Mouse (Mus musculus) heart, postnatal 10 days (tissue): Measurements from ENCODE around the gene Polr3e. TPM values are rescaled to one million over a fixed set of nuclear protein-coding genes. Genes with fewer than 3 reads are reported as not detected.
"Not testable (repeated sequence)": the region's sequence is repeated elsewhere in the genome, so short reads cannot be mapped to it uniquely, and the experiment has no call there.

ENCODE experiments used
- DNase-seq, 2 experiments: peaks; one replicate each; pipeline ENCODE4 v3.0.0; 2021
- intact Hi-C: fragments of 180-260 bp; cut with DNase I; formaldehyde crosslinking; loops from one replicate; pipeline ENCODE4 v1.15.1; 2025
- total RNA-seq, 2 experiments: library from RNA; stranded (reverse); gene quantifications; 2 replicates each; pipeline ENCODE4 v1.2.3; 2021

Polr3e gene
- total RNA-seq, 2 experiments from 2014 or later, result 15.1 to 15.4 TPM

DNA sequence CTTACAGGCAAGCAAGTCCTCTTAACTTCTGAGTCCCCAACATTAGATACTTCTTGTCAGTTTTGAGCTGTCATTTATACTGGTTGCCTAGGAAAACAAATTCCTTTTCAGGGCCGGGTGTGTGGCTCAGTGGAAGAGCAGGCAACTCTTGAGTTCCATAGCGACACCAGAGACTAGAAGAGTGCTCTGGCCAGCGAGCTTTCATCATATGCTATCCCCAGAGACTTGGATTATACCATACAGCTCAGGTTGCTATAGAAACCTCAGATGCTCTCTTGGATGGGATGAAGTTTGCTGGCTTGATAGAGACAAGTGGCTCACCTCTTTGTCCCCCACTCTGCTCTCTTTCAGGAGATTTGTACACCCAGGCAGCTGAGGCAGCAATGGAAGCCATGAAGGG, 14.6 kb upstream of the Polr3e start:
- peak in 1 of 2 experiments; percentile 10 for DNase-seq
- intact Hi-C loops, result no loop called here

DNA sequence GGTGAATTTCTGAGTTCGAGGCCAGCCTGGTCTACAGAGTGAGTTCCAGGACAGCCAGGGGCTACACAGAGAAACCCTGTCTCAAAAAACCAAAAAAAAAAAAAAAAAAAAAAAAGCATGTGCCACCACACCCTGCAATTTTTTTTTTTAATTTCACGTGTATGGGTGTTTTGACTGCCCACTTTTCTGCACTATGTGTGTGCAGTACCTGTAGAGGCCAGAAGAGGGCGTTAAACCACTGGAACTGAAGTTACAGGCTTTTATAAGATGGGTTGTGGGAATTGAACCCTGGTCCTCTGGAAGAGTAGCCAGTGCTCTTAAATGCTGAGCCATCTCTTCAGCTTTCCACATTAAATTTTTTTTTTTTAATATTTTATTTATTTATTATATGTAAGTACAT, 7.4 kb upstream of the Polr3e start:
- intact Hi-C loops, result loop anchor here (10.0 kb wide), 3 partner anchors 175 to 275 kb away; partner anchors contain the start of genes Mosmo, Pdzd9, Uqcrc2 and Vwa3a
- DNase-seq, result not testable (repeated sequence)

DNA sequence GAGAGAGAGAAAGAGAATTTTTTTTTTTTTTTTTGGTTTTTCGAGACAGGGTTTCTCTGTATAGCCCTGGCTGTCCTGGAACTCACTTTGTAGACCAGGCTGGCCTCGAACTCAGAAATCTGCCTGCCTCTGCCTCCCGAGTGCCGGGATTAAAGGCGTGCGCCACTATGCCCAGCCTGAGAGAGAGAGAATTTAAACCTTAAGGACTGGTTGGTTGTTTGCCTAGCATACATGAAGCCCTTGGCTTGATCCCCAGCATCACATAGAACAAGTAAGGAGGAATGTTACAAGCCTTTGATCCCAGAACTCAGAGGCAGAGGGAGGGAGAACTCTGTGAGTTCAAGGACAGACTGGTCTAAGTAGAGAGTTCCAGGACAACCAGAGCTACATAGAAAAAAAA, 6.3 kb upstream of the Polr3e start:
- intact Hi-C loops, result loop anchor here (10.0 kb wide), 3 partner anchors 176 to 276 kb away; partner anchors contain the start of genes Mosmo, Pdzd9, Uqcrc2 and Vwa3a
- not testable (repeated sequence) for DNase-seq

DNA sequence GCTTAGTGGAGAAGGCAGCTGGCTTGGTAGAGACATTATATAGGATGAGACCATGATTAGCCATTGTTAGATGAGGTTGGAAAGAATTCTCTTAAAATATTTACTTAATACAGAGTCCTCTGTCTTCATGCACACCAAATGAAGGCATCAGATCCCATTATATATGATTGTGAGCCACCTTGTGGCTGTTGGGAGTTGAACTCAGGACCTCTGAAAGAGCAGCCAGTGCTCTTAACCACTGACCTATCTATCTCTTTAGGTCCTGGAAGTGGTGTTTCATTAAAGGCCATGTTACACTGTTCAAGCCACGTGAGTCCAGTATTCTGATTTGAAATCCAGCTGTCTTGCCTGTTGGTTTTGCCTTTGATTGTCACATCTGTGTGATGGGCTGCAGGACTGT, 4.2 kb upstream of the Polr3e start:
- intact Hi-C loops, result loop anchor here (10.0 kb wide), 3 partner anchors 179 to 279 kb away; partner anchors contain the start of genes Mosmo, Pdzd9, Uqcrc2 and Vwa3a
- peak in 1 of 2 experiments; percentile 29 for DNase-seq

DNA sequence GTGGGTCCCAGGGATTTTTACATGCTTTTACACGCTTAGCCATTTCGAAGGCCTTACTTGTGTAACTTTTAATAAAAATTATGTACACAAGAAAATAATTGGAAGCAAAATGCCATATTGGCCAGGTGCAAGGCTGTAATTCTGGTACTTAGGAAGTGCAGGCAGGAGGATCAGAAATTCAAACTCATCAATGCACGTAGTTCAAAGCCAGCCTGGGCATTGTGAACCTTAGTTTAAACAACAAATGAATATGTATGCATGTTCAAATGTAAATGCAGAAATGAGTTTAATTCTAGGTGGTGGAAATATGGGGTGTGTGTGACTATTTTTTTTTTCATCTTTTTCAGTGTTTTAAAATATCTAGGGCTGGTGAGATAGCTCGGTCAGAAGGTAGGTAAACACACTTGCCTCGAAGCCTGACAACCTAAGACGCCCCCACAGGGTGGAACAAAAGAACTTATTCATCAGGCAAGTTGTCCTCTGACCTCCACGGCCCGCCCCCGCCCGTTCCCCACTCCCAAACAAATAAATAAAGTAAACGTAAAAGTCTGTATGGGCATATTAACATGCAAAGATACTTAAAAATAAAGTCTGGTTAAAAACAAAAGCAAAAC, 1.2 kb upstream of the Polr3e start:
- no peak for DNase-seq
- intact Hi-C loops, result loop anchor here (10.0 kb wide), 3 partner anchors 182 to 282 kb away; partner anchors contain the start of genes Mosmo, Pdzd9, Uqcrc2 and Vwa3a

DNA sequence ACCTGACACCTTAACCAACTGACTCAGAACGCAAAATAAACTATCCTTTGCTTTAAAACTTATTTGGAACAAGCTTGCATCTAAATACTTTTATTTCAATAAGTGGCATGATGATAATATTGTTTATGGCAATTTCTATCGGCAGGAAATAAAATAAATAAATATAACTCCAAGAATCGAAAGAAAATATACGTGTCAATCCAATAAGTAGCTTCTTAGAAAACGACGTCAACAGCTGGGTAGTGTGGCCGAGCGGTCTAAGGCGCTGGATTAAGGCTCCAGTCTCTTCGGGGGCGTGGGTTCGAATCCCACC, 309 bp upstream of the Polr3e start:
- intact Hi-C loops, result loop anchor here (1.0 to 10.0 kb wide), 5 partner anchors 75 to 282 kb away; partner anchors contain the start of genes Eef2k, Mosmo, Pdzd9 and Uqcrc2
- no peak for DNase-seq

DNA sequence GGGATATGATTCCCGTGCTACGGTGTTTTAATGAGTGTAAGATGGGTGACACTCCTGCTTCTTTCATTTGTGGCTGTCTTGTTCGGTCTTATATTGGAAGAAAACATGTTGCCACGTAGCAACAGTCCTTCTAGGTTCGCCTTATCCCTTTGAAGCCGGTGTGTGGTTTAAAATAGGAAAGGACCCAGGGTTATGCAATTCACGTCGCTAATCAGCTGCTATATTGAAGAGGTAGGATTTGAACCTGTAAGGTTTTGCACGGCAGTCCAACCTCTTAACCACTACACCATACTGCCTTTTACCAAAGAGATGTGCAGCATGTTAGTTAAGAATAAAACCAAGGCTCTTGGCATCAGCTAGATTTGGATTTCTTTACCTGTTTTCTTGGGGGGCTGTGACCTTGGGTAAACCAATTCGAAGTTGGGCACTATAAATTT, 1.0 kb downstream of the Polr3e start:
- peak; percentile 74 to 78 for DNase-seq
- intact Hi-C loops, result loop anchor here (10.0 kb wide), 3 partner anchors 184 to 284 kb away; partner anchors contain the start of genes Mosmo, Pdzd9, Uqcrc2 and Vwa3a

DNA sequence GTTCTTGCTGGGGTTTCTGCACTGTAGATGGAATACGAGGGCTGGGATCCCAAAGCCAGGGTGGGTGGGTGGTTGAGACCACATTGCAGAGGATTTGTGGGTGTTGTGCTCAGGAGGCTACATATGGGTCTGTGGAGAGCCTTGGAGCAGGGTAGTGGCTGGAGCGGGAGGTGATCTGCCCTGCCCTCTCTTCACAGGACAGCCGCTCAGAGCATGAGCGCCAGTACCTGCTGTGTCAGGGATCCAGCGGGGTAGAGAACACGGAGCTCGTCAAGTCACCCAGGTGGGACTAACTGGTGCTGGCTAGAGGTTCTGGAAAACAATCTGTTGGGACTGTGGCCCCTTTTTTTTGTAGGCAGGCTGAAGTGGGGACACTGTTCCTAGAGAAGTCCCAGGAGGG, 15.6 kb downstream of the Polr3e start:
- intact Hi-C loops, result no loop called here
- DNase-seq, result no peak

DNA sequence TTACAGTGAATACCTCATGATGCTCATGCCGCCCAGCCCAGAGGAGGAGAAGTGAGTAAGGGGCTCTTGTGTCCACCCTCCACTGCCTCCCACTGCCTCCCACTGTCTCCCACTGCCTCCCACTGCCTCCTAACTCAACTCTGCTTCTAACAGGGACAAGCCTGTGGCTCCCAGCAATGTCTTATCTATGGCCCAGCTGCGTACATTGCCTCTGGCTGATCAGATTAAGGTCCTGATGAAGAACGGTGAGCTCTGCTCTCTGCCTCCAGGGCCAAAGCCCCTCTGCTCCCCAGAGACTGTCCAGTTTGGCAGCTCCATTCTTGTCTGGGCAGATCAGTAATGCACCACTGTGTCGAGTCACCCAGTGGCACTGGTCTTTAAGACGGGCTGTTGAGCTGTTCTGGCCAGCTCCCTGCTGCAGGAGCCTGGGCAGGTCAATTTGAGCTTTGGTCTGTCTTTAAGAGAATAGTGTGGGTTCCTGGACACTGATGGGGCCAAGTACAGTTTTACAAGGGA, 16.2 kb downstream of the Polr3e start:
- intact Hi-C loops, result loop anchor here (1.0 kb wide), 2 partner anchors 131 to 187 kb away; no protein-coding TSS in a partner anchor
- DNase-seq, result no peak

DNA sequence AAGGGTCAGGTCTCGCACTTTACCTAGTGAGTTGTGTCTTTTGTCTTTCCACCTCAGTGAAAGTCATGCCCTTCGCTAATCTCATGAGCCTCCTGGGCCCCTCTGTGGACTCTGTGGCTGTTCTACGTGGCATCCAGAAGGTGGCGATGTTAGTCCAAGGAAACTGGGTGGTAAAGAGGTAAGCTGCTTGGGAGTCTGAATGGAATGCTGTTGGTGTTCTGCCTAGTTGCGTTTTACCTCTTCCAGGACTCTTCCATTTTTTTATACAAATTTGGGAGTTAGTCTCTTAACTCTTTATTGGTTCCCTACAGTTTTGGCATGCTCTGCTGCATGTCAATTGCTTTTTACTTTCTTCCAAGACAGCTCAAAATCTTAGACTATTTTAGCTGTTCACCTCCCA, 17.2 kb downstream of the Polr3e start:
- DNase-seq, result peak; percentile 79 to 82
- intact Hi-C loops, result loop anchor here (1.0 kb wide), 2 partner anchors 130 to 186 kb away; no protein-coding TSS in a partner anchor

DNA sequence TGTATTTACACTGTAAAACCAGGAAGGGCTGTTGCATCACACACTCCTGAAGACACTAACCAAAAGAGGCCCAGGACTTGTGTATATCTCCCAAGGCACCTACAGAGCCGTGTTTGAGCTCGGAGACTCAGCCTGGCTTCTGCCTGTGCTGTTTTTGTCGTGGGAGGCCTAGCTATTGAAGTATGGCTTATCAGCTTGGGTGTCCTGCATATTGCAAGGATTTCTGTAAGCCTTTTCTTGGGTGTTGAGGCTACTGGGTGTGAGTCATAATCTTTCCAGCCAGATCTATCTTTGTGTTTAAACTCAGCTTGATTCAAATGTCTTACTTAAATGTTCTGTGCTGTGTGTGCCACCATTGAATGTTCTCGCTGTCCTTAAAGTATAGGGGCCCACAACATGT, 19.0 kb downstream of the Polr3e start:
- no peak for DNase-seq
- intact Hi-C loops, result no loop called here

DNA sequence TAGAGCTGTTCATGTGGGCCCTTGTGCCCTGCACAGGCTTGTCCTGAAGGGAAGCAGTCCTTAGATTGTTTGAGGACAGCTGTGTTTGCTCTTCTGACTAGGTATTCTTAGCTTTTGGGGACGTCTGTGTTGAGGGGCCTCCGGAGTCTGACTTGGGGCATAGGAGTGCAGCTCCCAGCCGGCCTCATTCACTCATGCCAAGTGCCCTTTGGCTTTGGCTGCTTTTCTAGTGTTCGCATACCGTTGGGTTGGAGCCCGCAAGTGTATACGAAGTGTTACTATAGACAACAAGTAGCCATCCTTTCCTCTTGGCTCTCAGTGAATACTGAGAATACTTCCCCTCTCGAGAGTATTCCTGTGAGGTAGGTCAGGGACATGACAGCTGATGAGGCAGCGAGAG, 20.7 kb downstream of the Polr3e start:
- intact Hi-C loops, result no loop called here
- no peak for DNase-seq

DNA sequence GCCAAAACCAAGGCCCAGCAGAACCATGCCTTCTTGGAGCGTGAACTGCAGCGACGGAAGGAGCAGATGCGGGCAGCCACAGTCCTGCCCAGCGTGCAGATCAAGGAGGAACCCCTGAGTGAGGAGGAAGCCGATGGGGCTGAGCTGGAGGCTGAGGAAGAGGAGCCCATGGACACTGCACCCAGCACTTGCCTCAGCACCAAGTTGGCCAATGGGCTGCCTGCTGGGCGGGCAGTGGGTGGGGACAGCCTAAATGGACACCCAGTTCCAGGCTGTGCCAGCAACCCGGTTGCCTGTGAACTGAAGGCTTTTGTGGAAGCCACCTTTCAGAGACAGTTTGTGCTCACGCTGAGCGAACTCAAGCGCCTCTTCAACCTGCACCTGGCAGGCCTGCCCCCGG, 22.8 kb downstream of the Polr3e start:
- intact Hi-C loops, result no loop called here
- no peak for DNase-seq

DNA sequence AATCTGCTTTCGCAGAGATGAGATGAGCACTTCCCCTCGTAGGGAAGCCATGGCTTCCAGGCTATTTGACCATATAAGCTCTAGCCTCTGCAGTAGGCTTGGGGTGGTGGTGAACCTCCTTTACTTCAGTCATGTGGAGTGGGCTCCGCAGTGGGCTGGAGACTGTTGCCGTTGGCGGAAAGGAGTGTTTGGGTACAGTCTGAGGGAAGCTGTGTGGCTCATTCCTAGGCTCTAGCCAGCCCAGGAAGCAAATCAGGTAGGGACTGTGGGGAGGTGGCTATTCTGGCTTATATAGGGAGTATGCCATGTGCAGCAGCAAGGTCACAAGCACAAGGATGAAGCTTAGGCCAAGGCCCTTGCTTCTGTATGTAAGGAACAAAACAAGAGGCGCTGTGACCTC, 23.7 kb downstream of the Polr3e start:
- DNase-seq, result no peak
- intact Hi-C loops, result no loop called here

DNA sequence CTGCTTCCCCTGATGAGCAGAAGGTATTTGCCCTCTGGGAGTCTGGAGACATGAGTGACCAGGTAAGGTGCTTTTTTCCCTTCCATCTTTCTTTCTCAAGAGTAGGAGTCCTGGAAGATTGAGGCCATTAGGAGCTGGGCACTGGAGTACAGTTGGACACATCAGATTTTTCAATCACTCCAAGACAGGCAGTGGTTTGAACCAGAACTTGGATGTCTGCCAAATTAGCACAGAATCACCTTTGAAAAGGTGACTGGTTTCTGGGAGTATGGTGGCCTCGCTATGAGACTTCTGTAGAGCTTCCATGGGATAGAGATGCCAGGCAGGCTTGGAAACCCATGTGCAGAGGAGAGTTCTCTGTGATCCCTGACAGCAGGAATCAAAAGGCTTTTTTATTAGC, 25.0 kb downstream of the Polr3e start:
- DNase-seq, result no peak
- intact Hi-C loops, result no loop called here

DNA sequence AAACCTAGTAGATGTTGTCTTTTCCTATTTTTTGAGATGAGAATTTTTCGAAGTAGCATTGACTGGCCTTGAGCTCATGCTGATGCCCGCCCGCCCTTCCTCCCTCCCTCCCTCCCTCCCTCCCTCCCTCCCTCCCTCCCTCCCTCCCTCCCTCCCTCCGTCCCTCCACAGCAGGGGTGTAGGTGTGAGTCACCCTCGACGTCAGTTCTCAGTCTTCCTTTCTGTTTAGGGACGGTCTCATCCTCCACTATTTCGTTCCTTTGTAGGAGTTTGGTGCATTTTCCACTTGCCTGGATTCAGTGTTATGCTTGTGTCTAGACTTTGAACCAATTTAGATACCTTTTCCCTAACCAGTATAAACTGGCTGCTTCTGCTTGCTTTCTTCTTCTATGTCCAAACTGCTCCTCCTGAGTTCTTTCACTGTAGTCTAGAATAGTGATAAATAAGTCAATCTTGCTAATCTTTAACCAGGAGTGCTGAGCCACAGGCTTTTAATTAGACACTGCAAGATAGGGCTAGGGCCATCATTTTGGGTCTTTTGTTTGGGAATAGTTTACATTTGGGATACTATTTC, 26.5 kb downstream of the Polr3e start:
- no peak for DNase-seq

DNA sequence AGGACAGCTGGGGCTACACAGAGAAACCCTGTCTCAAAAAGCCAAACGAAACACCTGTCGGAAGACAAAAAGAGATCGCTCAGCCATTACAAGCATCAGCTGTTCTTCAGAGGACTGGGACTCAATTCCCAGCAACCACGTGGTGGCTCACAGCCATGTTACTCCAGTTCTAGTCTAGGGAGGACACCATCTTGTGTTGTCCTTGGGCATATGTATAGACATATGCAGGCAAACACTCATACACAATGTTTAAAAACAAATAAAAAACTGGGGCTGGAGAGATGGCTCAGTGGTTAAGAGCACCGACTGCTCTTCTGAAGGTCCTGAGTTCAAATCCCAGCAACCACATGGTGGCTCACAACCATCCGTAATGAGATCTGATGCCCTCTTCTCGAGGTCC, 36.0 kb downstream of the Polr3e start:
- DNase-seq, intact Hi-C loops: not testable (repeated sequence)

More for the DNA sequence above, 26.5 kb downstream of the Polr3e start:
- intact Hi-C loops, result no loop called here

DNA sequence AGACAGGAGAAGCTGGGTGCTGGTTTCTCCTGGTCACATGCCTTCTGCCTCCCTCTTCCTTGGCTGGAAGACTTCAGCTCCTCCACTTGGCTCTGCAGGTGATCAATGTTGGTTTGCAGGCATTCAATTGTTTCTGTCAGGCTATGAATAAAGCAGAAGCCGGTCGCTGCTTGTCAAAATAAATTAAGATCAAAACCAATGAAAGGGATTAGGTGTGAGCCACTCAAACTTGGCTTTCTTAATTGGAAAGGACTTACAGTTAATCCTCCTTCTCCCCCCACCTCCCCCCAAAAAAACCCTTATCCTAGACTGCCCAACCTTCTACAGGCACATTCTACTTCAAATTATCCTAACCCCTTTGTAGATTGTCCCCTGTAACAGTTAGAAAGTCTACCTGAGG, 42.6 kb downstream of the Polr3e start:
- no peak for DNase-seq
- intact Hi-C loops, result no loop called here

DNA sequence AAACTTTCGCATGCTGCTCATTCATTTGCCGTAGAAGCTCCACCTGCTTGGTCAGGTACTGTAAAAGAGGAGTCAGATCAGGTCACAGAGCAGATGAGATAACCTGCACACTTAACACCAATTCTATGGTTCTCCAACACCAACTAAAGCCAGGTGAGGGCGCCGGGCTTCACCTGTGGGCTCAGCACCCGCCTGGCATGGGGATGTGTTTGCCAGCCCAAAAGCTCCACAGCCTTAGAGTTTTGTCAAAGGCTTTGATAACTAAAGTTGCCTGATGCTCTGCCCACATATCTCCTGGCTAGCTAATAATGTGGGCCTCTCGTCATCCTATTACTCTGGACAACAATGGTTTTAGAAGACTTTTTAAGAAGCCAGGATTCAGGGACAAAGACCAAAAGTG, 43.1 kb downstream of the Polr3e start:
- intact Hi-C loops, result no loop called here
- no peak for DNase-seq

DNA sequence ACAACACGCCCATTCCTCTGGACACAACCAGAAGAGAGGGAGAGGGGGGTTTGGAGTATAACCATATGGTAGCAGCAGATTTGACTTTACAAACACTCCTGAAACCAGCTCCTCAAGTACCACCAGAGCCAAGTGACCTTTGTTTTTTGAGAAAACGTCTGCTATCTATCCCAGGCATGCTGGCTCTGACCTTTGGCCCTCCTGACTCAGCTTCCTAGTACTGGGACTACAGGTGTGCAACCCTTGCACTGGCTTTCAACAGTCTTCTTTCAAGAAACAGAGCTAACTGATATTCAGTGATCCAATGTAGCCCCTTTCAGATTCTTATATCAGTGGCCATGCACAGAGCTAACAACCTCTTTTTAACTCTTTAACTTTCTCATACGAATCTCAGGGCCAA, 44.3 kb downstream of the Polr3e start:
- DNase-seq, result no peak
- intact Hi-C loops, result no loop called here

DNA sequence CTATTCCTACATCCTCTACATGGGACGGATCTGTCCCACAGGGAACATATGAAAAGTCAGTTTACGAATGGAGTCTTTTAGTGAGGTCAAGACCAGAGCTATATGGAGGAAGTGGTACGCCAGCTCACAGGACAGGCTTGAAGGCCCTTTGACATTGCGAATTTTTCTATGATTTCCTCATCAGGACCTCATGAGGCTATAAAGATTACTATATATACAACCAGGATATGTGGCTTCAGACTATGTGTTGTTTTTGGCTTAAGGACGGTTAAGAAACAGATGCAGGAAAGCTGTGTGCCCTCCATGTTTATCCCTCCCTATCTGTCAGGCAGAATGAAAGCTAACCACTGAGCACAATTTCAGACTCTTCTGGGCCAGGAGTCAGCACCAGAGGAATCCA, 45.6 kb downstream of the Polr3e start:
- intact Hi-C loops, result no loop called here
- no peak for DNase-seq

DNA sequence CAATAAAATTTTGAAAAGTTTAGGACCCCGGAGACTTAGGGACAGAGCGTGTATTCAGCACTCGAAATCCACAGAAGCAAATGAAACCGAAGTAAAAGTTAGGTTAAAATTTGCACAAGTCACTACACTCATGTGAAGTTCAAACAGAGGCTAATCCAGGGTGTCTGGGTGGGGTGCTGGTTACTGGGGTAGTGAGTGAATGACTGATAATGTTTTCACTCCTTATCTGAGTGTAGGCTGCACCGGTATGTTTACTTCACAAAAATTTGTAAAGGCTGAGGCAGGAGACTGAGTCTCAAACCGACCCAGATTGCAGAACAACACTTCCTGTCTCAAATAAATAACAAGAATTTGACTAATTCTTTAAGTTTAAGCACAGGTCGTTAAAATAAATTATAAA, 51.7 kb downstream of the Polr3e start:
- intact Hi-C loops, result no loop called here
- no peak for DNase-seq
